Mouse (Mus musculus): ENCODE results near the gene Pdzd7.

DNA sequence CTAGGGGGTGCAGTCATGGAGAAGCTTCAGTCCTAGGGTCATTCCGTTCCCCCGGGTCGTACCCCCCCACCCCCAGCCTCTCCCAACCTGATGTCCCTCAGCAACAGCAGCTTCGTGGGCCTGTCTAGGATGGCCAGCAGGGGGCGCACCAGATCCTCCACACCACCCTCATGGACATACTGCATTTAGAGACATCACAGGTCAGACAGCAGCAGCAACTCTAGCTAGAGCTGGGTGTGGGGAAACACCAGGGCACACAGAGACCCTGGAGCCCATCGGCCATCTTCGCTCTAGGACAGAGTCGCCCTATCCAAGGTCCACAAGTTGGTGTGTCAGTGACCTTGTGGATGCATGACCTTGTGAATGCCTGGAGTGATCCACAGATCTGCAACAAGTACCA, 15.4 kb downstream of the Pdzd7 start:
- no peak for TF ChIP-seq MAX (IDR thresholded peaks at IDR 0.05; ENCODE audit: low read depth)
- TF ChIP-seq TCF12 (IDR thresholded peaks at IDR 0.05; ENCODE audit: insufficient read depth, poor library complexity, severe bottlenecking): no peak
- TF ChIP-seq POLR2A (IDR thresholded peaks at IDR 0.05; ENCODE audit: insufficient read length, low read depth): no peak

Measured in myocyte (in vitro differentiated cells).